Mouse (Mus musculus) stomach, postnatal 0 days (tissue): ENCODE data around the gene Inf2.

Experiments used
- CTCF ChIP-seq: IDR thresholded peaks from 2 replicates; pipeline ENCODE4 v1.5.1; 2016; ENCODE audit warnings: antibody characterized with exemption, low read depth, mild to moderate bottlenecking, moderate library complexity
- EP300 ChIP-seq: optimal IDR thresholded peaks from 2 replicates; pipeline ENCODE3; 2016; ENCODE audit warnings: antibody characterized with exemption

- TF ChIP-seq EP300 (no peak), CTCF (no peak)
Observed at GRCm38 (mm10) chr12:112546110-112546509, 42.5 kb upstream of the Inf2 start.
